Mouse (Mus musculus): ENCODE data around the gene Trim28.

Trim28 gene

GRCm38 (mm10) chr7:13033451-13034147, 34.7 kb downstream of the Trim28 start:
- no peak for DNase-seq (ENCODE audit: low spot score in 2 of 2)

- DNase-seq (ENCODE audit: low spot score in 2 of 2), result peak; percentile 96 to 98
These were observed 35.4 kb downstream of the Trim28 start, which contains the start of gene Chmp2a for GRCm38 (mm10) chr7:13034148-13034977. Gene Chmp2a, minus strand, starts transcription at chr7:13034807.

- DNase-seq (ENCODE audit: low spot score in 2 of 2), result no peak
These were observed 36.4 kb downstream of the Trim28 start for GRCm38 (mm10) chr7:13035211-13035855.

- no peak for DNase-seq (ENCODE audit: low spot score in 2 of 2)
These were observed 37.9 kb downstream of the Trim28 start for GRCm38 (mm10) chr7:13036806-13037205.

GRCm38 (mm10) chr7:13037366-13037765, 38.5 kb downstream of the Trim28 start:
- DNase-seq (ENCODE audit: low spot score in 2 of 2), result no peak

- DNase-seq (ENCODE audit: low spot score in 2 of 2), result peak; percentile 99
These were observed 39.1 kb downstream of the Trim28 start, which contains the start of gene Ube2m for GRCm38 (mm10) chr7:13037901-13038555. Gene Ube2m, minus strand, starts transcription at chr7:13038275.

DNA sequence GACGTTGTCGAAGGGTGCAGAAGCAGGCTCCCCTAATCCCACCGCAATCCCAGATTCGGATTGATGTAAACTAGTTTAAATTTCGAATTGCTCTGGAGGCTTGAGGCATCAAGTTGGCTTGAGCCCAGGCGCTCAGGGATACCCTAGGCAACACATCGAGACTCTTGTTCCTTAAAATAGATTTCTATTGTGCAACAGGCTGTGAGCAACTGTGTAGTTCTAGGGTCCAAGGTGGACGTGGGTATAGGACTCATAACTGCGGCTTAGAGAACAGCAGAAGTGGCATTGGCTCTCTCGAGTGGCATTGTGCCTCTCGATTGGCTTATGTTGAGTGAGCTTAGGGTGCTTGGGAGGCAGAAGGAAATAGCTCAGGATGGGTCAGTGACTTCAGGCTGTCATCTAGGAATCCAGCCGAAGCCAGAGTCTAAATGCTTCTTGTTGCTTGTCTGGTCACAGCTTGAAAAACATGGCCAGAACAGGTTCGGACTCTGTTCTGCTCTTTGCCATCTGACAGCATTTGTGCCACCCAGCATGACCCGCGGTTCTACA, 39.8 kb downstream of the Trim28 start:
- DNase-seq (ENCODE audit: low spot score in 2 of 2), result no peak

DNA sequence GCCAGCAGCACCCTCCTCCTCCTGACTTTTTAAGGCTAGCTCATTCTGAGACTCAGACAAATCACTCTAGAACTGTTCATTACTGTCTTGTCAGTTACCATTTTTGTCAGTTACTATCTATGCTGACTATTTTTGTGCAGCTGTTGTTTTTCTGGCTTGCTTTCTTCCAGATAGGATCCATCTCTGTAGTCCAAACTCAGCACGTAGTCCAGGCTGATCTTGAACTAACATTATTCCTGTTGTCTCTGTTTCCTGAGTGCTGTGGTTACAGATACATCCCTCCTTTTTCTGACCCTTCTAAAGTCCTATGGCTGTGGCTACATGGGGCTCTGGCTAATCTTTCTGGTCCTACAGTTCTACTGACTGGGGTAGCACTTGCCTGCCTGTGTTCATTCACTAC, 40.3 kb downstream of the Trim28 start:
- DNase-seq (ENCODE audit: low spot score in 2 of 2), result no peak

GRCm38 (mm10) chr7:13041256-13041655, 42.3 kb downstream of the Trim28 start:
- no peak for DNase-seq (ENCODE audit: low spot score in 2 of 2)

DNA sequence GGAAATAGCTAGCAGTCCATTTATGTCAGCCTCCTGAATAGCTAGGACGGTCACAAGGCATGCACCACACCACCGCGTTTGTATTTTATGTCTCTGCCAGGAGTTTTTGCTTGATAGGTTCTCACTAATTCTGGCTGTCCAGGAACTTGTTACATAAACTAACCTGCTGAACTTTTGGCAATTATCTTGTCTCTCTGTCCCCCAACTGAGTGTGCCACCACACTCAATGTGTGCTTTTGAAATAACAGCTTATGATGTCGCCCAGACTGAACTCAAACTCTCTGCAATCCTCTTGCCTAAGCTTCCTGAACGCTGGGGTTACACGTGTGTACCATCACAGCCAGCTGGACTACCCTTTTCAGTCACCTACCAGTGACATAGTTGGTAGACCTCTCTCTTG, 43.6 kb downstream of the Trim28 start:
- no peak for DNase-seq (ENCODE audit: low spot score in 2 of 2)

DNA sequence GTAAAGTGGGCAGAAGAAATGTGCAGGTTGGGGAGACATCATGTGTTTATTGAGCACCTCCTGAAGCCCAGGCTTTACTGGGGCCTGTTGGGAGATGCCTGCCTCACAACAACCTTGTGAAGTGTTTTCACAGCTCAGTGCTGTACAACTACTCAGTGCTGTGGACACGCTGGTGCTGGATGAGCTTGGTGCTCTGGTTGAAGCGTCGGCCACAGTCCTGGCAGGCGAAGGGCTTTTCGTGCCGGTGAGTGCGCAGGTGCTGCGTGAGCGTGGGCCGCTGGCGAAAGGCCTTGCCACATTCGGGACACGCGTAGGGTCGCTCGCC, 44.2 kb downstream of the Trim28 start:
- no peak for DNase-seq (ENCODE audit: low spot score in 2 of 2)

DNA sequence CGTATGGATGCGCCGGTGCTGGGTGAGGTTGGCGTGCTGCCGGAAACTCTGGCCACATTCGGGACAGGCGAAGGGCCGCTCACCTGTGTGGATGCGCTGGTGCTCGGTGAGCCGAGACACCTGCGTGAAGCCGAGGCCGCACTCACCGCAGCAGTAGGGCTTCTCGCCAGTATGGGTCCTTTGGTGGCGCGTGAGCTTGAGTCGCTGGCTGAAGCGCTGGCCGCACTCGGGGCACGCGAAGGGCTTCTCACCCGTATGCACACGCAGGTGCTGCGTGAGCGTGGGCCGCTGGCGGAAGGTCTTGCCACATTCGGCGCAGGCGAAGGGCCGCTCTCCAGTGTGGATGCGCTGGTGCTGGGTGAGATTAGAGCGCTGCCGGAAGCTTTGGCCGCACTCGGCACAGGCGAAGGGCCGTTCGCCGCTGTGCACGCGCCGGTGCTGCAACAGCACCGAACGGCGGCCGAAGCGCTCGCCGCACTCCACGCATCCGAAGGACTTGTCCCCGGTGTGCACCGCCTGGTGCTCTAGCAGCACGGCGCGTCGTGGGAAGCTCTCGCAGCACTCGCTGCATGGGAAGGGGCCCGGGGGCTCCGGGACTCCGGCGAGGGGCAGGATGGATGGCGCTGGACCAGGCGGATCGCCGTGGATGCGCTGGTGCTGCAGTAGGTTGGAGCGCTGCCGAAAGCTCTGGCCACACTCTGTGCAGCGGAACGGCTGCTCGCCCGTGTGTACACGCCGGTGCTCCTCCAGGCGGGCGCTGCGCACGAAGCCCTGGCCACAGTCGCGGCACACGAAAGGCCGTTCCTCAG, 44.7 kb downstream of the Trim28 start:
- no peak for DNase-seq (ENCODE audit: low spot score in 2 of 2)

GRCm38 (mm10) chr7:13044254-13044625, 45.3 kb downstream of the Trim28 start:
- DNase-seq (ENCODE audit: low spot score in 2 of 2), result no peak

DNA sequence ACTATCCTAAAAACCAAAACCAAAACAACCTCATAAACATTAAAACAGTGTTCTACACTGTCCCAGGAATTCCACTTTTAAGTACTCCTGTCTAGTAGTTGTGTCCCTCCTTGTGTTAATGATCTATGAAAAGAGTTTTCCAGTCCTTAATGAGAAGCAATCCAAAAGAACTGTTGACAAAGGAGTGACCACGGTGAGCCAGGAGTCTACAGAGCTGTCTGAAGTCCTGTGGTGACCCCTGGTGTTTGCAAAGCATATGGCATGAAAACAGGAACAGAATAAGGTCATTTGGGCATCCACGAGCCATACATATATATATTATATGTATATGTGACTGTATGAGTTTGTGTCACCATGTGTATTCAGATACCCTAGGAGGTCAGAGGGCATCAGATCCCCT, 47.2 kb downstream of the Trim28 start:
- DNase-seq (ENCODE audit: low spot score in 2 of 2), result no peak

DNA sequence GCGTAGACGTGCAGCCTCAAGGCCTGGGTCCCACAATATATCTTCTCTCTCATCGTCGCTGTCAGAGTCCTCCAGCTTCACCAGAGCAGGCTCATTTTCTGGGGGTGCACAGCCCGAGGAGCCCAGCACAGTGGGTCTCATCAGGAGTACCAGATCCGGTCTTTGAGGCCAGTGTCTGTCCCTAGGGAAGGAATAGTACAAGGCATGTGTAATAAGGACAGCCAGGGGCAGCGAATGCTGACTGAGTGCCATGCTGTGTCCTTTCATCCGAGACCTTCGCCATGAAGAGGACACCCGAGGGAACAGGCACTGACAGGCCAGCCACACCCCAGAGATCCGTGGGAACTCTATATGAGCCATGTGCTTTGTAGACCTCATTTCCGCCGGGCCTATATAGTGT, 54.1 kb downstream of the Trim28 start:
- no peak for DNase-seq (ENCODE audit: low spot score in 2 of 2)

DNA sequence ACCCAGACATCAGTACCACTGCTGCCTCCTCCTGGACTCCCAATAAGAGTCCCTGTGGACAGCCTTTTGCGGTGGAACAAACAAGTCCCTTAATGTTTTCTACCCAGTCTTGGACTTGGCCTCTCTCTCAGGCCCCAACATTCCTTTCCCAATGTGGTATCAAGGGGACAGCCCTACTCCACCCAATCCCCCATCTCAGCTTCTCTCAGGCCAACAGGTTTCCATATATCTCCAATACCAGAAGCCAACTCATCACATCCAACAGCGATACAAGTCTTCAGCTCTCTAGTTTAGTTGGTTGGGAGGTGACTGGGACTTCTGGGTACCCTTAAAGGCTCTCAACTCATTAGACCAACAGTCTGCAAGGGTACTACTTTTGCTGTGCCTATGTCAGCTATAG, 54.6 kb downstream of the Trim28 start:
- DNase-seq (ENCODE audit: low spot score in 2 of 2), result no peak

- no peak for DNase-seq (ENCODE audit: low spot score in 2 of 2)
These were observed 55.0 kb downstream of the Trim28 start for GRCm38 (mm10) chr7:13053961-13054286.

- DNase-seq (ENCODE audit: low spot score in 2 of 2), result peak; percentile 86 to 90
These were observed 55.5 kb downstream of the Trim28 start, which contains the start of gene Mzf1 for GRCm38 (mm10) chr7:13054287-13055010. Gene Mzf1, minus strand, starts transcription at chr7:13054764.

DNA sequence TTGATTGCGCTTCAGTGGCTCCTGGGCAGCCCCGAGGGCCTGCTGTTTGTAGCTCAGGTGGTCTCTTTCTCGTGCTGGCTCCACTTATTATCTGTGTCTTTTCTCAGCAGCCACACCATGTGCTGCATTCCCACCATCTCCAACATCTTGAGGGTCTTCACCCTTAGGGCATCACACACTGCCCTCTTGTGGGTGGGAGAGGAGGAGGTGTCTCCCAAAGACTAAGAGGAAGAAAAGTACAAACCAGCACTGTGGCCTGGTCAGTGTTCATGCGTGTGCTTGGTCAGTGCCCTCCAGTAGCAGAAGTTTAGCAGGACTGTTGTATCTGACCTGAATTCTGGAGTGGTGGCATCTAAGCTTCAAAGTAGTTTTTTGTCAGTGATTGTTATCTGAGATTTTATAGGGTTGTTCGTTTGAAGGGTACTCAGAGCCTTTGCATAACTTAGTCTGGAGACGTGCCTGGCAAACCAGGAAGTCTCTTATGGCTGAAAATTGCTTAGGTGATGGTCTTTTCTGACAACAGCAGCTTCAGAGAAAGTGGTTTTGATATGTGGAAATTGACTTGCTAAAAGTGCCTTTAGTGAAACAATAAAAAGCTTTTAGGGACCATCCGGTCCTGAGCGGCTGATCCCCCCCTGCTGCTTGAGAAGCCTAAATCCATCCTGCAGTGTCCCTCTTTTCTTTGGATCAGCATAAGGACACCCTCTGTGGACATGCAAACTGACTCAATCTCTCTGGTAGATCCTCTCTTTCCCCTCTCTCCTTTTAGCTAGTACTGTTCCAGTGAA, 58.2 kb downstream of the Trim28 start:
- no peak for DNase-seq (ENCODE audit: low spot score in 2 of 2)

GRCm38 (mm10) chr7:13059536-13059935, 60.6 kb downstream of the Trim28 start:
- no peak for DNase-seq (ENCODE audit: low spot score in 2 of 2)
